Mouse (Mus musculus) lung, postnatal 0 days (tissue): ENCODE measurements around the gene Sept8. TPM values are rescaled to one million over a fixed set of nuclear protein-coding genes. Genes with fewer than 3 reads are reported as not detected.

Experiments
- ATAC-seq: fragments of 200-750 bp; cut with Nextera tagmentation; 2 replicates; pipeline ENCODE4 v1.8.0; 2017; ENCODE audit warnings: moderate library complexity
- DNase-seq: peaks from one replicate; pipeline ENCODE4 v3.0.0-alpha.2; 2016; ENCODE audit warnings: low spot score
- H3K27ac ChIP-seq: fragments of 300-500 bp; sonication (generic); 2 replicates; pipeline ENCODE4 v1.5.1; 2014; ENCODE audit warnings: antibody characterized with exemption, mild to moderate bottlenecking, low read length, mixed read lengths
- H3K27me3 ChIP-seq: fragments of 300-500 bp; sonication (generic); replicated peaks from 2 replicates; pipeline ENCODE4 v1.6.1; 2014; ENCODE audit warnings: low read length, mixed read lengths; ENCODE audit not compliant: insufficient read depth
- H3K36me3 ChIP-seq: fragments of 300-500 bp; sonication (generic); 2 replicates; pipeline ENCODE4 v1.6.1; 2014; ENCODE audit warnings: low read length, mixed read lengths; ENCODE audit not compliant: insufficient read depth
- H3K4me1 ChIP-seq: fragments of 300-500 bp; sonication (generic); 2 replicates; pipeline ENCODE4 v1.6.1; 2014; ENCODE audit warnings: antibody characterized with exemption, low read depth, low read length, mixed read lengths; ENCODE audit not compliant: insufficient read depth
- H3K4me2 ChIP-seq: fragments of 300-500 bp; sonication (generic); replicated peaks from 2 replicates; pipeline ENCODE4 v1.6.1; 2014; ENCODE audit warnings: low read depth, mild to moderate bottlenecking, low read length, moderate library complexity, mixed read lengths
- H3K4me3 ChIP-seq: fragments of 300-500 bp; sonication (generic); 2 replicates; pipeline ENCODE4 v1.5.1; 2014; ENCODE audit warnings: low read depth, low read length
- H3K9ac ChIP-seq: fragments of 300-500 bp; sonication (generic); replicated peaks from 2 replicates; pipeline ENCODE4 v1.6.1; 2014; ENCODE audit warnings: low read depth, mild to moderate bottlenecking
- H3K9me3 ChIP-seq: fragments of 300-500 bp; sonication (generic); 2 replicates; pipeline ENCODE4 v1.6.1; 2016; ENCODE audit warnings: low read length, mixed read lengths
- CTCF ChIP-seq: IDR thresholded peaks from 2 replicates; pipeline ENCODE4 v1.5.1; 2016; ENCODE audit warnings: antibody characterized with exemption, mild to moderate bottlenecking
- EP300 ChIP-seq: IDR thresholded peaks from 2 replicates; pipeline ENCODE4 v1.6.1; 2016; ENCODE audit warnings: antibody characterized with exemption, mild to moderate bottlenecking, control low read depth
- WGBS: fragments of 180-500 bp; shearing (Covaris S2); extraction: QIAGEN DNeasy Blood & Tissue Kit; methylation state at CpG from one replicate; pipeline ENCODE4 v1.1.7; 2014; 5-methylcytosine and 5-hydroxymethylcytosine counted together
- polyA plus RNA-seq: library from polyadenylated mRNA; unstranded; fragments of >200 nt; fragmentation: Nextera tagmentation; extraction: Ambion mirVana; gene quantifications from 2 replicates; pipeline ENCODE4 v1.2.1, GENCODE M21; 2015

Gene Sept8
- polyA plus RNA-seq, 1 experiment from 2014 or later, result 13.9 TPM

DNA sequence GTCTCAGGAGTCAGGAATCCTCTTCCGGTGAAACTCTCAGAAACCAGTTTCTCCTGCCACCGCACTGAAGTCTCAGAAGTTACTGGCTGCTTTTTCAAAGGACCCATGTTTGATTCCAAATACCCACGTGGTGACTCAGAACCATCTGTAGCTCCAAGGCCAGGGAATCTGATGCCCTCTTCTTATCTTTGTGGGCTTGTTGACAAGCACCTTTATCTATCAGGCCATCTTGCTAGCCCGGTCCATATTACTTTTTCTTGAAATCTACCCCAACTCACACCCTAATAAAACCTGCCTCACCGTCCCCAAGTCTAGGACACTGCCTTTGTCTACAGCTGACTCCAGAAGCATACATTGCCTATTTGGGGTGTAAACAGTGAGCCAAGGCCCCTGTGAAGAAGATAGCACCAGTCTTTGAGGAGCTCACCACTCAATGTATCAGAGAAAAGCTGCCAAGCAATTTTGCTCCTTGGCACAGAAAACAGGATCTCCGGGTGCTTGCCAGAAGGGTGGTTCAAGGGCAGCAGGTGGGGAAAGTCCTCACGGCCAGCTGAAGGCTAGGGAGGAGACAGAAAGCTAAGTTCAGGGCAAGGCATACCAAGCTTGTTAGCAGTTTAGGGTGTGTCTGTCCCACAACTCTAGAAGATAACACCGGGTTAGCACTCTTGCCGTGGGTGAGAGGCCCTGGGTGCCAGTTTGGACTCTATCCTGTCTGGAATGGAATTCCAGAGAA is 35.7 kb upstream of the Sept8 start:
- Histone ChIP-seq H3K4me3 (no peak overlapping the region), H3K36me3 (no peaks in the 10 kb centered on the region), H3K9me3 (no peaks in the 10 kb centered on the region), H3K4me2 (no peak overlapping the region), H3K9ac (no peak overlapping the region), H3K27ac (no peak overlapping the region; the same call in 1 of the 2 replicates), H3K27me3 (peaks cover 19% of the 10 kb centered on the region), H3K4me1 (peaks cover 5% of the 10 kb centered on the region; the same call in 1 of the 2 replicates)
- DNase-seq (peak; percentile 63), ATAC-seq (peak; percentile 46)
- WGBS, result 53% methylated on average over 9 of the region's 9 CpGs
- TF ChIP-seq CTCF, result no peak
- TF ChIP-seq EP300, result no peak

DNA sequence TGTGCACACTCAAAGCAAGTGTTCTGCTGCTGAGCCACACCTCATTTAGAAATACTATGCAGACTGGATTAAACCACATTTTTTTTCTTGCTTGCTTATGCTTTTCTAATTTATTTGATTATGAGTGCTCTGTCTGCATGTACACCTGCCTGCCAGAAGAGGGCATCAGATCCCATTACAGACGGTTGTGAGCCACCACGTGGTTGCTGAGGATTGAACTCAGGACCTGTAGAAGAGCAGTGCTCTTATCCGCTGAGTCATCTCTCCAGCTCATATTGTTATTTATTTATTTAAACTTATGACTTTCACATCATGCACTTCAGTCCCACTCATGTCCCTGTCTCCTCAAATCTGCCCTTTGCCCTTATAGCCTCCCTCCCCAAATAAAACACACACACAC is 33.3 kb upstream of the Sept8 start:
- no peak for DNase-seq
- H3K9me3 ChIP-seq, result no peaks in the 10 kb centered on the region
- ATAC-seq, result no peak
- no peak overlapping the region for H3K4me3 ChIP-seq
- no peak overlapping the region for H3K4me2 ChIP-seq
- WGBS, result 40% methylated on average over 3 of the region's 3 CpGs
- TF ChIP-seq CTCF, result peak; percentile 63
- TF ChIP-seq EP300, result no peak
- H3K36me3 ChIP-seq, result no peaks in the 10 kb centered on the region
- no peaks in the 10 kb centered on the region; the same call in 1 of the 2 replicates for H3K27me3 ChIP-seq
- no peak overlapping the region for H3K9ac ChIP-seq
- H3K4me1 ChIP-seq, result 0 out of 2 replicates have a peak, but pooled peaks cover 5% of the 10 kb centered on the region
- H3K27ac ChIP-seq, result no peak overlapping the region

DNA sequence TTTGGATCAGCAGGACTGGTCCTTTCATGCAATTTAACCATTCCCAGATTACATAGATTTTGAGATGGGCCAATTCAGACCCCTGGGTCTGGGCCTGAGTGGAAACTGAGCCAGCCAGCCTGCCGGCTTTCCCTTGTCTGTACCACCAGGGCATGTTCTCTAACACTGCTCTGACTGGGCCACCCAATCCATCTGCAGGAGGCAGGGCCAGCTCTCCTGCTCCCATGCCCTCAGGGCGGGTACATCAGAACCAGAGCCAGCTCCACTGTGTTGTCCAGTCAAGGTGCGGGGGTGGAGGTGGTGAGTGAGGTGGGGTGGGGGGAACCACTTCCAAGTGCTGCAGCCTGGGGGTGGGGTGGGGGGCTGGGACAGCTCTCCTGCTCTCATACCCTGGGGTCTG is 32.7 kb upstream of the Sept8 start:
- DNase-seq (no peak), ATAC-seq (no peak)
- no peak overlapping the region for H3K4me2 ChIP-seq
- H3K27ac ChIP-seq, result no peak overlapping the region
- TF ChIP-seq CTCF, result no peak
- TF ChIP-seq EP300, result no peak
- H3K27me3 ChIP-seq, result no peaks in the 10 kb centered on the region; the same call in 1 of the 2 replicates
- no peaks in the 10 kb centered on the region for H3K9me3 ChIP-seq
- H3K4me3 ChIP-seq, result no peak overlapping the region
- H3K4me1 ChIP-seq, result 0 out of 2 replicates have a peak, but pooled peaks cover 5% of the 10 kb centered on the region
- no peaks in the 10 kb centered on the region for H3K36me3 ChIP-seq
- WGBS, result 72% methylated on average over 3 of the region's 3 CpGs
- H3K9ac ChIP-seq, result no peak overlapping the region

DNA sequence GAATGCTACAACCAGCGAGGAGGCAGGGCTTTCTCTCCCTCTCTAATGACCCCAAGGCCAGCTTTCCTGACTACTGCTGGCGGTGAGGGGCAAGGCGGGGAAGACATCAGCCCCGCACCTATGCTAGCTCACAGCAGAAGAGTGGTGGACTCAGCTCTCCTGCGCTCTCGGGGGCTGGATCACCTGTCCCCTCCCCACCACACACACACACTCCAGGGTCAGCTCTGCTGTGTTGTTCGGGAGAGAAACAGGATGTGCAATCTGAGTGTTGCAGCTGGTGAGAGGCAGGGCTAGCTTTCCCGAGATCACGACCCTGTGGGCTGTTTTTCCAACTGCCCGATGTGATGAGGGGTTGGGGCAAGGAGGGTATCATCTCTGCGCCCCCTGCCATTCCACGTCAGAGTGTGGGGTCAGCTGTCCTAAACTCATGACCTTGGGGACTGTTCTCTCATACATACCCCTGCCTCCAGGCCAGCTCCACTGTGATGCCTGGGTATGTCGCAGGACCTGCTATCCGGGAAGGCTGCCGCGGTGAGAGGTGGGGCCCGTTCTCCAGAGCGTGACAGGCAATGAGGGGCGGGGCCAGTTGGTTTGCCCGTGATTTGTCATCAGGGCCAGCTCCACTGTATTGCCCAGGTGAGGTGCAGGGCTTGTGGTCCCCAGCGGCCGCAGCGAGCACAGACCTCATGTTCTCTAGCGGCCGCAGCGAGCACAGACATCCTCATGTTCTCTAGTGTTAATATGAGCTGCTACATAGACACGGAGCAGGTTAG is 32.0 kb upstream of the Sept8 start:
- TF ChIP-seq CTCF (no peak), EP300 (no peak)
- Histone ChIP-seq H3K27me3 (no peaks in the 10 kb centered on the region; the same call in 1 of the 2 replicates), H3K27ac (no peak overlapping the region), H3K4me2 (peak overlapping the region; percentile 28; the same call in 1 of the 2 replicates), H3K4me1 (0 out of 2 replicates have a peak, but pooled peaks cover 5% of the 10 kb centered on the region), H3K9me3 (no peaks in the 10 kb centered on the region), H3K36me3 (no peaks in the 10 kb centered on the region), H3K4me3 (no peak overlapping the region), H3K9ac (no peak overlapping the region)
- 10% methylated on average over 27 of the region's 27 CpGs for WGBS
- ATAC-seq (peak; percentile 79), DNase-seq (peak; percentile 68)

DNA sequence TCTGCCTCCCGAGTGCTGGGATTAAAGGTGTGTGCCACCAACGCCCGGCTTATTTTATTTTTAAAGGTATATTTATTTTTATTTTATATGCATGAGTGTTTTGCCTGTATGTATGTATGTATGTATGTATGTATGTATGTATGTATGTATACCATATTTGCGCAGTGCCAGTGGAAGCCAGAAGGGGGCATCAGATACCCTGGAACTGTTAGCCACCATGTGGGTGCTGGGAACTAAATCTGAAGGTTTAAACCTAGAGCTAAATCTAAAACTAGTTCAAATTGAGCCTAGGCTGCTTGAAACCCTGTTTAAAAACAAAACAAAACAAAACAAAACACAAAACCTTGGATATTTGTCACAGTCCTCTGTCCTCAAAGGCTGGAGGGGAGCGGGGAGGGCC is 30.1 kb upstream of the Sept8 start:
- Histone ChIP-seq H3K4me1 (0 out of 2 replicates have a peak, but pooled peaks cover 5% of the 10 kb centered on the region), H3K4me3 (no peak overlapping the region), H3K27ac (no peak overlapping the region), H3K9ac (no peak overlapping the region), H3K4me2 (no peak overlapping the region), H3K9me3 (no peaks in the 10 kb centered on the region), H3K36me3 (no peaks in the 10 kb centered on the region), H3K27me3 (no peaks in the 10 kb centered on the region; the same call in 1 of the 2 replicates)
- DNase-seq (no peak), ATAC-seq (no peak)
- TF ChIP-seq CTCF (peak; percentile 19), EP300 (no peak)
- 97% methylated on average over 5 of the region's 5 CpGs for WGBS

DNA sequence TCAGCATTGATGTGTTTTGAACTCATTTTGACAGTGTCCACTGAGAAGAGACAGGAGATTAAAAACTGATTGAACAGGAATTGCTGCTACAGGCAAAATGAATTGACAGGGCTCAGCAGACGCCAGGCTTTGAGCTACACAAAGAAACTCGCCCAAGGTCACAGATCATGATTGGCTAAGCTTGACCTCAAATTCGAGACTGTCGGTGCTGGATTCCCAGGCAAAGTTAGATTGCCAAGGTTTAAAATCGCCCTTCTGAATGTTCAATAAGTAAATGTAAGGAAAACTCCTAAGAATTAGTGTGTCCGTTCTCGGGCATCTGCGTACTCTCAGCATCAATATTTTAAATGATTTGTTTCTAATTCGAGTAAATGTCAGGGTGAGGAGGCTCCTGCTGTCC is 29.6 kb upstream of the Sept8 start:
- H3K9me3 ChIP-seq, result no peaks in the 10 kb centered on the region
- no peak overlapping the region for H3K27ac ChIP-seq
- H3K4me2 ChIP-seq, result no peak overlapping the region
- TF ChIP-seq CTCF (no peak), EP300 (no peak)
- 81% methylated on average over 9 of the region's 9 CpGs for WGBS
- no peak for ATAC-seq
- 0 out of 2 replicates have a peak, but pooled peaks cover 5% of the 10 kb centered on the region for H3K4me1 ChIP-seq
- no peaks in the 10 kb centered on the region; the same call in 1 of the 2 replicates for H3K27me3 ChIP-seq
- H3K4me3 ChIP-seq, result no peak overlapping the region
- no peaks in the 10 kb centered on the region for H3K36me3 ChIP-seq
- DNase-seq, result no peak
- H3K9ac ChIP-seq, result no peak overlapping the region
